Mouse (Mus musculus): ENCODE results near the gene Foxe1. TPM values are rescaled to one million over a fixed set of nuclear protein-coding genes. Genes with fewer than 3 reads are reported as not detected.

Foxe1 gene
- polyA plus RNA-seq, 1 experiment from 2014 or later, result not detected

DNA sequence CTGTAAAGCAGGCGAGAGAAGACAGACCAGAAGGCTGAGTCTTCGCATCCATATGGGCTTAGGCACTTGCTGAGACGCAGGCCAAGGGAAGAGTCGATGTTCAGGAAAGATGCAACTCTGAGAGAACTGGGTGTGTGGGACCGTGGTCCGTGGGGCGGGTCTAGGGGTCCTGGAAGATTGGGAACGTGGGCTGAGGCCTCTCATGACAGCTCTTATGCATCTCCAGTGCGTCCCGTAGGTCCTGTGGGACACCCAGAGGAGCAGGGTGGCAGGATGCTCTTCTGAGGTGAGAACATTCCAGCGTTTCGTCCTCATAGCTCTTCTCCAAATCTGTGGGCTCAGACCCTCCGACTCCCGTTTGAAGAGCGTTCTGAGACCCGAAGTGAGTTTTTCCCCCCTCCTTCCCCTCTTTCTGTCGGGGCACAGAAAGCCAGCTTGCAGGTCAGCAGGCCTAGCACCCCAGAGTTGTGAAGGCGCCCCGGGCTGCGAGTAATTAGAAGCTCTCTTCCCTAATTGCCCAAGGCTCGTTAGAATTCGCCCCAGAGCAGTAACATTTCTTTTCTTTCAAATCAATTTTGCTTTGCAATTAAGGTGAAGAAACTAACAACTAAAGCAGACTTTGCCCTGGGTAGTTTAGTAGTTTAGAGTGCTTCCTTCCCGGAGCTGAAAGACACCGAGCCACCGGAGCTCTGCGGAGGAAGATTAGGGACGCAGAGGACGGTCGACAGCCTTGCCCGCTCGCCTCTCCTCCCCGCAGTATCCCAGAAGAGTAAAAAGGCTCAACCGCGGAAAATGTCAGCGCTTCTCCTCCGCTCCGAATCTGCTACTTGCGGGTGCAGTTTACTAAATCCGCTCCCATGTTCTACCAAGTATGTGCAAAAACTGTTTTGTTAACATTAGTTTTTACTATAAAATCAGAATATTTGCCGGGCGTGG lies 4.4 kb downstream of the Foxe1 start:
- Histone ChIP-seq H3K36me3 (ENCODE audit: control insufficient read depth, insufficient read depth, low read length) (no peaks in the 10 kb centered on the region), H3K27me3 (ENCODE audit: control insufficient read depth, insufficient read depth, low read length) (peaks cover 95% of the 10 kb centered on the region), H3K9ac (ENCODE audit: low read length) (no peak overlapping the region), H3K9me3 (ENCODE audit: control insufficient read depth, low read length) (no peaks in the 10 kb centered on the region), H3K4me3 (ENCODE audit: control insufficient read depth in 1 of 2, insufficient read depth in 1 of 2, low read depth in 1 of 2, low read length in 2 of 2) (no peak overlapping the region), H3K4me2 (ENCODE audit: low read length) (no peak overlapping the region), H3K4me1 (ENCODE audit: control insufficient read depth in 2 of 2, insufficient read depth in 2 of 2, low read length in 2 of 2) (peaks cover 0 to 10% of the 10 kb centered on the region in 2 experiments; a peak in 2 of 4 replicates), H3K27ac (replicated peaks in 1 of 2; ENCODE audit: control insufficient read depth in 1 of 2, insufficient read depth in 1 of 2, low read depth in 2 of 2, low read length in 2 of 2) (no peak overlapping the region)
- no peak for ATAC-seq (ENCODE audit: insufficient number of reproducible peaks, insufficient read depth, low FRiP score, low read depth)
- 3% methylated on average over 41 of the region's 41 CpGs for WGBS

DNA sequence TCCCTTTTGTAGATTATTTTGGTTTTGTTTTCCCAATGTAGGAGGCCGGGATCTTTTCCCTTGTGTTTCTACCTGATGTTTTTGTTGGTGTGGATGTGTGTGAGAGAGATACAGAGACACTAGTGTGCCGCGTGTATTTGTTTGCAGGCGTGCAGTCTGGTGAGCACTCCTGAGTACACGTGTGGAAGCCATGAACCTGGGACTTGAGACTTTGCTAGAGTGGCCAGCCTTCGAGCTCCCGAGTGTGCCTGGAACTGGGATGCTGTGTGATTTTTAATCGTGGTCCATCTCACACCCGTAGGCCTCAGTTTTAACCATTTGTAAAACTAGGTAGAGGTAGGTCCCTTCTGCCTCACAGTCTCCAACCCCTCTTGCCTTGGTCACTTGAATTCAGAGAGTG lies 5.5 kb downstream of the Foxe1 start:
- WGBS, result 20% methylated on average over 9 of the region's 9 CpGs
- Histone ChIP-seq H3K9me3 (ENCODE audit: control insufficient read depth, low read length) (no peaks in the 10 kb centered on the region), H3K4me3 (ENCODE audit: control insufficient read depth in 1 of 2, insufficient read depth in 1 of 2, low read depth in 1 of 2, low read length in 2 of 2) (no peak overlapping the region), H3K4me1 (ENCODE audit: control insufficient read depth in 2 of 2, insufficient read depth in 2 of 2, low read length in 2 of 2) (peaks cover 0 to 10% of the 10 kb centered on the region in 2 experiments; a peak in 1 of 4 replicates), H3K27me3 (ENCODE audit: control insufficient read depth, insufficient read depth, low read length) (peaks cover 88% of the 10 kb centered on the region), H3K36me3 (ENCODE audit: control insufficient read depth, insufficient read depth, low read length) (no peaks in the 10 kb centered on the region), H3K27ac (replicated peaks in 1 of 2; ENCODE audit: control insufficient read depth in 1 of 2, insufficient read depth in 1 of 2, low read depth in 2 of 2, low read length in 2 of 2) (no peak overlapping the region), H3K9ac (ENCODE audit: low read length) (no peak overlapping the region), H3K4me2 (ENCODE audit: low read length) (no peak overlapping the region)
- no peak for ATAC-seq (ENCODE audit: insufficient number of reproducible peaks, insufficient read depth, low FRiP score, low read depth)

DNA sequence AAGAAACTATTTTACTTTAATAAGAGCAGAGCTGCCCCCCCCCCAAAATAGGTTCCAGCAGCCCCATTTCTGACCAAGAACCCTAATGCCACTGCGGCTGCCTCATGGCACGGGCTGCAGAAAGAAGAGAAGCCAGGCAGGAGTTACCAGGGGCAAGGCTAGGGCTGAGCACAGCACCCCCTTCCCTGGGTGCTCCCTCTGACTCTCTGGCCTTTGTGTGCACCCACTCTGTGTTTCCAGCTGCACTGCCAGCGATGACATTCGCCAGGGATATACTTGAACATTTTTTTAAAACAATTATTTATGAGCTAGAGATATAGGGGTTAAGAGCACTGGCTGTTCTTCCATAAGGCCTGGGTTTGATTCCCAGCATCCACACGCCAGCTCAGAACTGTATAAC lies 6.1 kb downstream of the Foxe1 start:
- no peak for ATAC-seq (ENCODE audit: insufficient number of reproducible peaks, insufficient read depth, low FRiP score, low read depth)
- H3K27me3 ChIP-seq (ENCODE audit: control insufficient read depth, insufficient read depth, low read length), result peaks cover 81% of the 10 kb centered on the region
- 53% methylated on average over 5 of the region's 5 CpGs for WGBS
- H3K4me1 ChIP-seq (ENCODE audit: control insufficient read depth in 2 of 2, insufficient read depth in 2 of 2, low read length in 2 of 2), result peaks cover 0 to 4% of the 10 kb centered on the region in 2 experiments; a peak in 1 of 4 replicates
- no peaks in the 10 kb centered on the region for H3K36me3 ChIP-seq (ENCODE audit: control insufficient read depth, insufficient read depth, low read length)
- no peak overlapping the region for H3K27ac ChIP-seq (replicated peaks in 1 of 2; ENCODE audit: control insufficient read depth in 1 of 2, insufficient read depth in 1 of 2, low read depth in 2 of 2, low read length in 2 of 2)
- no peak overlapping the region for H3K4me2 ChIP-seq (ENCODE audit: low read length)
- H3K4me3 ChIP-seq (ENCODE audit: control insufficient read depth in 1 of 2, insufficient read depth in 1 of 2, low read depth in 1 of 2, low read length in 2 of 2), result no peak overlapping the region
- H3K9me3 ChIP-seq (ENCODE audit: control insufficient read depth, low read length), result no peaks in the 10 kb centered on the region
- no peak overlapping the region for H3K9ac ChIP-seq (ENCODE audit: low read length)

GRCm38 (mm10) chr4:46353045-46353444 lies 9.6 kb downstream of the Foxe1 start:
- WGBS, result 19% methylated on average over 10 of the region's 10 CpGs
- H3K27me3 ChIP-seq (ENCODE audit: control insufficient read depth, insufficient read depth, low read length), result peaks cover 62% of the 10 kb centered on the region
- no peaks in the 10 kb centered on the region for H3K36me3 ChIP-seq (ENCODE audit: control insufficient read depth, insufficient read depth, low read length)
- no peak overlapping the region for H3K4me3 ChIP-seq (ENCODE audit: control insufficient read depth in 1 of 2, insufficient read depth in 1 of 2, low read depth in 1 of 2, low read length in 2 of 2)
- no peak overlapping the region for H3K9ac ChIP-seq (ENCODE audit: low read length)
- no peak overlapping the region for H3K4me2 ChIP-seq (ENCODE audit: low read length)
- H3K4me1 ChIP-seq (ENCODE audit: control insufficient read depth in 2 of 2, insufficient read depth in 2 of 2, low read length in 2 of 2), result no peaks in the 10 kb centered on the region
- no peak for ATAC-seq (ENCODE audit: insufficient number of reproducible peaks, insufficient read depth, low FRiP score, low read depth)
- no peaks in the 10 kb centered on the region for H3K9me3 ChIP-seq (ENCODE audit: control insufficient read depth, low read length)
- H3K27ac ChIP-seq (replicated peaks in 1 of 2; ENCODE audit: control insufficient read depth in 1 of 2, insufficient read depth in 1 of 2, low read depth in 2 of 2, low read length in 2 of 2), result no peak overlapping the region

GRCm38 (mm10) chr4:46356351-46357133 lies 13.1 kb downstream of the Foxe1 start:
- no peak overlapping the region for H3K27ac ChIP-seq (replicated peaks in 1 of 2; ENCODE audit: control insufficient read depth in 1 of 2, insufficient read depth in 1 of 2, low read depth in 2 of 2, low read length in 2 of 2)
- no peaks in the 10 kb centered on the region for H3K4me1 ChIP-seq (ENCODE audit: control insufficient read depth in 2 of 2, insufficient read depth in 2 of 2, low read length in 2 of 2)
- no peak for ATAC-seq (ENCODE audit: insufficient number of reproducible peaks, insufficient read depth, low FRiP score, low read depth)
- no peaks in the 10 kb centered on the region for H3K36me3 ChIP-seq (ENCODE audit: control insufficient read depth, insufficient read depth, low read length)
- WGBS, result 40% methylated on average over 12 of the region's 12 CpGs
- no peak overlapping the region for H3K4me2 ChIP-seq (ENCODE audit: low read length)
- H3K9ac ChIP-seq (ENCODE audit: low read length), result no peak overlapping the region
- no peaks in the 10 kb centered on the region for H3K9me3 ChIP-seq (ENCODE audit: control insufficient read depth, low read length)
- H3K4me3 ChIP-seq (ENCODE audit: control insufficient read depth in 1 of 2, insufficient read depth in 1 of 2, low read depth in 1 of 2, low read length in 2 of 2), result no peak overlapping the region
- peaks cover 27% of the 10 kb centered on the region for H3K27me3 ChIP-seq (ENCODE audit: control insufficient read depth, insufficient read depth, low read length)

- Histone ChIP-seq H3K27ac (replicated peaks in 1 of 2; ENCODE audit: control insufficient read depth in 1 of 2, insufficient read depth in 1 of 2, low read depth in 2 of 2, low read length in 2 of 2) (no peak overlapping the region), H3K27me3 (ENCODE audit: control insufficient read depth, insufficient read depth, low read length) (peaks cover 15% of the 10 kb centered on the region), H3K4me1 (ENCODE audit: control insufficient read depth in 2 of 2, insufficient read depth in 2 of 2, low read length in 2 of 2) (no peaks in the 10 kb centered on the region), H3K9ac (ENCODE audit: low read length) (no peak overlapping the region), H3K4me3 (ENCODE audit: control insufficient read depth in 1 of 2, insufficient read depth in 1 of 2, low read depth in 1 of 2, low read length in 2 of 2) (no peak overlapping the region), H3K4me2 (ENCODE audit: low read length) (no peak overlapping the region), H3K36me3 (ENCODE audit: control insufficient read depth, insufficient read depth, low read length) (no peaks in the 10 kb centered on the region), H3K9me3 (ENCODE audit: control insufficient read depth, low read length) (no peaks in the 10 kb centered on the region)
- no peak for ATAC-seq (ENCODE audit: insufficient number of reproducible peaks, insufficient read depth, low FRiP score, low read depth)
- WGBS, result 71% methylated on average over 12 of the region's 12 CpGs
Observed at GRCm38 (mm10) chr4:46359539-46360253, 16.3 kb downstream of the Foxe1 start.

DNA sequence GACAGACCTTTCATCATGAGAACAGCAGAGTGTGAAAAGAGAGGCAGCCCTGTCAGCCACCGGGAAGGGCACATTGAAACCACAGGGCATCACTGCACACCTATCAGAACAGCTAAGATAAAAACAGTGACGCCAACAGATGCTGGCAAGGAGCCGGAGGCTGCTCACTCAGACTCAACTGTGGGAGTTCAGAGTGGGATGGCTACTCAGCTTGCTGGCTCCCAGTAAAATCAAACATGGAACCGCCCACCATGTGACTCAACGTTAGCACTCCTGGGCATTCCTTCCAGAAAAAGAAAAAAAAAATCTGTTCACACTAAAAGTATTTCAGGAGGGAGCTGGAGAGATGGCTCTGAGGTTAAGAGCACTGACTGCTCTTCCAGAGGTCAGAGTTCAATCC lies 17.8 kb downstream of the Foxe1 start:
- H3K4me3 ChIP-seq (ENCODE audit: control insufficient read depth in 1 of 2, insufficient read depth in 1 of 2, low read depth in 1 of 2, low read length in 2 of 2), result no peak overlapping the region
- H3K9ac ChIP-seq (ENCODE audit: low read length), result no peak overlapping the region
- H3K4me1 ChIP-seq (ENCODE audit: control insufficient read depth in 2 of 2, insufficient read depth in 2 of 2, low read length in 2 of 2), result no peaks in the 10 kb centered on the region
- no peaks in the 10 kb centered on the region for H3K36me3 ChIP-seq (ENCODE audit: control insufficient read depth, insufficient read depth, low read length)
- no peak for ATAC-seq (ENCODE audit: insufficient number of reproducible peaks, insufficient read depth, low FRiP score, low read depth)
- H3K9me3 ChIP-seq (ENCODE audit: control insufficient read depth, low read length), result no peaks in the 10 kb centered on the region
- peaks cover 16% of the 10 kb centered on the region for H3K27me3 ChIP-seq (ENCODE audit: control insufficient read depth, insufficient read depth, low read length)
- H3K27ac ChIP-seq (replicated peaks in 1 of 2; ENCODE audit: control insufficient read depth in 1 of 2, insufficient read depth in 1 of 2, low read depth in 2 of 2, low read length in 2 of 2), result no peak overlapping the region
- H3K4me2 ChIP-seq (ENCODE audit: low read length), result no peak overlapping the region
- WGBS, result 39% methylated on average over 5 of the region's 5 CpGs

Measured in heart, embryonic 14.5 days (tissue).